7 mouse cellular contexts compared by ENCODE assay signal in genomic region chr10:115383644-115384220, GRCm38 (mm10). TPM values are rescaled to one million over a fixed set of nuclear protein-coding genes. Genes with fewer than 3 reads are reported as not detected.
DNase-seq lines count a peak whose midpoint lies in the region; ATAC-seq and TF ChIP-seq lines count a peak whose summit lies in the region.

No protein-coding gene starts in this region.

- H3K27me3 ChIP-seq in spleen, adult 2 months (ENCODE audit: control insufficient read depth, insufficient read depth, low read length), result no peaks in the 10 kb centered on the region
- H3K27me3 ChIP-seq in embryonic facial prominence, embryonic 12.5 days, result no peaks in the 10 kb centered on the region
- no peaks in the 10 kb centered on the region for H3K27me3 ChIP-seq in intestine, embryonic 16.5 days (replicated peaks; ENCODE audit: control insufficient read depth, insufficient read depth, low read length)
- H3K27me3 ChIP-seq in neural tube, embryonic 15.5 days (replicated peaks), result no peaks in the 10 kb centered on the region

- 2% methylated on average over 15 of the region's 15 CpGs for WGBS in spleen, adult 2 months
- WGBS in embryonic facial prominence, embryonic 12.5 days, result 2% methylated on average over 15 of the region's 15 CpGs
- WGBS in intestine, embryonic 16.5 days, result under 1% methylated on average over 15 of the region's 15 CpGs
- under 1% methylated on average over 15 of the region's 15 CpGs for WGBS in neural tube, embryonic 15.5 days

- H3K9me3 ChIP-seq in embryonic facial prominence, embryonic 12.5 days, result no peaks in the 10 kb centered on the region
- no peaks in the 10 kb centered on the region for H3K9me3 ChIP-seq in intestine, embryonic 16.5 days (ENCODE audit: control insufficient read depth, low read length)
- H3K9me3 ChIP-seq in neural tube, embryonic 15.5 days (replicated peaks), result no peaks in the 10 kb centered on the region

- H3K9ac ChIP-seq in embryonic facial prominence, embryonic 12.5 days, result peak overlapping the region; percentile 81
- peak overlapping the region; percentile 84 for H3K9ac ChIP-seq in intestine, embryonic 16.5 days (ENCODE audit: low read depth, low read length)
- H3K9ac ChIP-seq in neural tube, embryonic 15.5 days (replicated peaks), result peak overlapping the region; percentile 70

- ATAC-seq in embryonic facial prominence, embryonic 12.5 days (ENCODE audit: insufficient number of reproducible peaks, insufficient read depth, low FRiP score, low TSS enrichment), result no peak
- ATAC-seq in intestine, embryonic 16.5 days, result no peak
- no peak for ATAC-seq in neural tube, embryonic 15.5 days (ENCODE audit: low FRiP score)

- H3K4me3 ChIP-seq in spleen, adult 2 months (ENCODE audit: extremely low read depth, insufficient read depth, insufficient read length), result peak overlapping the region; percentile 79
- peak overlapping the region; percentile 97 for H3K4me3 ChIP-seq in embryonic facial prominence, embryonic 12.5 days
- peak overlapping the region; percentile 98 for H3K4me3 ChIP-seq in intestine, embryonic 16.5 days (ENCODE audit: low read length)
- H3K4me3 ChIP-seq in neural tube, embryonic 15.5 days (replicated peaks), result peak overlapping the region; percentile 71

- no peaks in the 10 kb centered on the region; the same call in 1 of the 2 replicates for H3K36me3 ChIP-seq in spleen, adult 2 months (ENCODE audit: control insufficient read depth, insufficient read depth, low read length)
- peaks cover 4% of the 10 kb centered on the region; the same call in 1 of the 2 replicates for H3K36me3 ChIP-seq in embryonic facial prominence, embryonic 12.5 days
- H3K36me3 ChIP-seq in intestine, embryonic 16.5 days (ENCODE audit: control insufficient read depth, insufficient read depth, low read length), result peaks cover 4% of the 10 kb centered on the region; the same call in 1 of the 2 replicates
- H3K36me3 ChIP-seq in neural tube, embryonic 15.5 days, result 0 out of 2 replicates have a peak, but pooled peaks cover 4% of the 10 kb centered on the region

- TF ChIP-seq CTCF in spleen, adult 2 months (IDR thresholded peaks at IDR 0.05; ENCODE audit: extremely low read depth, insufficient read depth, insufficient read length, insufficient replicate concordance), result no peak

- TF ChIP-seq POLR2A in spleen, adult 2 months (IDR thresholded peaks at IDR 0.05; ENCODE audit: low read depth, low read length), result no peak

- peak overlapping the region; percentile 57 for H3K4me2 ChIP-seq in embryonic facial prominence, embryonic 12.5 days (replicated peaks)
- H3K4me2 ChIP-seq in intestine, embryonic 16.5 days (ENCODE audit: low read depth, low read length), result peak overlapping the region; percentile 48
- H3K4me2 ChIP-seq in neural tube, embryonic 15.5 days, result peak overlapping the region; percentile 64

- peak overlapping the region; percentile 99 for H3K27ac ChIP-seq in spleen, adult 2 months (ENCODE audit: insufficient read depth, low read length)
- peak overlapping the region; percentile 97 for H3K27ac ChIP-seq in embryonic facial prominence, embryonic 12.5 days
- peak overlapping the region; percentile 98 for H3K27ac ChIP-seq in intestine, embryonic 16.5 days (ENCODE audit: low read length)
- peak overlapping the region; percentile 97 for H3K27ac ChIP-seq in neural tube, embryonic 15.5 days (replicated peaks)

- H3K4me1 ChIP-seq in spleen, adult 2 months (ENCODE audit: control insufficient read depth, insufficient read depth, insufficient read length), result peaks cover 3% of the 10 kb centered on the region; the same call in 1 of the 2 replicates
- peaks cover 21% of the 10 kb centered on the region for H3K4me1 ChIP-seq in embryonic facial prominence, embryonic 12.5 days
- H3K4me1 ChIP-seq in intestine, embryonic 16.5 days (ENCODE audit: control insufficient read depth, insufficient read depth, low read length), result peaks cover 19% of the 10 kb centered on the region
- H3K4me1 ChIP-seq in neural tube, embryonic 15.5 days, result peaks cover 35% of the 10 kb centered on the region

- no peak for DNase-seq in spleen, adult 2 months (ENCODE audit: low read depth in 1 of 2, low spot score in 2 of 2)
- no peak for DNase-seq in spleen, adult 12 weeks (ENCODE audit: low spot score)
- no peak for DNase-seq in gastrocnemius, postnatal 25 days
- DNase-seq in adrenal gland, adult 2 months, result no peak

RNA-seq across cellular contexts. Expression of gene Thap2, which starts 0.5 kb away (rescaled TPM):
- 3.2 and 3.6 TPM in 2 replicates for polyA plus RNA-seq in spleen, adult 2 months (2012; rRNA removed)
- 30.6 and 31.8 TPM in 2 replicates for polyA plus RNA-seq in embryonic facial prominence, embryonic 12.5 days (2016; fragmentation: Nextera tagmentation; extraction: Ambion mirVana)
- polyA plus RNA-seq in intestine, embryonic 16.5 days (2015; fragmentation: Nextera tagmentation; extraction: Ambion mirVana), result 18.6 and 22.6 TPM in 2 replicates
- 25.4 and 25.8 TPM in 2 replicates for polyA plus RNA-seq in neural tube, embryonic 15.5 days (2015; fragmentation: Nextera tagmentation; extraction: Ambion mirVana)
- total RNA-seq in gastrocnemius, postnatal 25 days (2021), result 1 to 10 TPM; 6.1 to 7.8 TPM
- 10 to 100 TPM; 12.0 to 13.6 TPM for total RNA-seq in adrenal gland, adult 2 months (2021)
- 5.3 and 5.9 TPM in 2 replicates for polyA plus RNA-seq in adrenal gland, adult 2 months (2012; rRNA removed)

RNA-seq across cellular contexts. Expression of gene Zfc3h1, which starts 1.0 kb away (rescaled TPM):
- 11.2 and 12.5 TPM in 2 replicates for polyA plus RNA-seq in spleen, adult 2 months (2012; rRNA removed)
- polyA plus RNA-seq in embryonic facial prominence, embryonic 12.5 days (2016; fragmentation: Nextera tagmentation; extraction: Ambion mirVana), result 26.0 and 28.2 TPM in 2 replicates
- 11.5 and 15.0 TPM in 2 replicates for polyA plus RNA-seq in intestine, embryonic 16.5 days (2015; fragmentation: Nextera tagmentation; extraction: Ambion mirVana)
- 14.8 and 15.1 TPM in 2 replicates for polyA plus RNA-seq in neural tube, embryonic 15.5 days (2015; fragmentation: Nextera tagmentation; extraction: Ambion mirVana)
- total RNA-seq in gastrocnemius, postnatal 25 days (2021), result 10 to 100 TPM in 1 of 2 experiments, 1 to 10 TPM in 1; 9.4 to 11.0 TPM
- total RNA-seq in adrenal gland, adult 2 months (2021), result 10 to 100 TPM; 32.0 to 44.5 TPM
- polyA plus RNA-seq in adrenal gland, adult 2 months (2012; rRNA removed), result 6.0 and 6.6 TPM in 2 replicates

RNA-seq across cellular contexts. Expression of gene Tmem19, which starts 21.4 kb away (rescaled TPM):
- 9.5 and 10.4 TPM in 2 replicates for polyA plus RNA-seq in spleen, adult 2 months (2012; rRNA removed)
- 28.4 and 29.1 TPM in 2 replicates for polyA plus RNA-seq in embryonic facial prominence, embryonic 12.5 days (2016; fragmentation: Nextera tagmentation; extraction: Ambion mirVana)
- polyA plus RNA-seq in intestine, embryonic 16.5 days (2015; fragmentation: Nextera tagmentation; extraction: Ambion mirVana), result 35.2 and 43.4 TPM in 2 replicates
- 31.6 and 32.0 TPM in 2 replicates for polyA plus RNA-seq in neural tube, embryonic 15.5 days (2015; fragmentation: Nextera tagmentation; extraction: Ambion mirVana)
- 10 to 100 TPM in 1 of 2 experiments, 1 to 10 TPM in 1; 8.8 to 14.9 TPM for total RNA-seq in gastrocnemius, postnatal 25 days (2021)
- 10 to 100 TPM; 28.6 to 30.6 TPM for total RNA-seq in adrenal gland, adult 2 months (2021)
- polyA plus RNA-seq in adrenal gland, adult 2 months (2012; rRNA removed), result 7.8 and 12.1 TPM in 2 replicates
